Mouse (Mus musculus): ENCODE results near the gene Gkap1. TPM values are rescaled to one million over a fixed set of nuclear protein-coding genes. Genes with fewer than 3 reads are reported as not detected.

The Gkap1 gene
- total RNA-seq, 1 experiment from 2014 or later = 3.3 TPM

DNA sequence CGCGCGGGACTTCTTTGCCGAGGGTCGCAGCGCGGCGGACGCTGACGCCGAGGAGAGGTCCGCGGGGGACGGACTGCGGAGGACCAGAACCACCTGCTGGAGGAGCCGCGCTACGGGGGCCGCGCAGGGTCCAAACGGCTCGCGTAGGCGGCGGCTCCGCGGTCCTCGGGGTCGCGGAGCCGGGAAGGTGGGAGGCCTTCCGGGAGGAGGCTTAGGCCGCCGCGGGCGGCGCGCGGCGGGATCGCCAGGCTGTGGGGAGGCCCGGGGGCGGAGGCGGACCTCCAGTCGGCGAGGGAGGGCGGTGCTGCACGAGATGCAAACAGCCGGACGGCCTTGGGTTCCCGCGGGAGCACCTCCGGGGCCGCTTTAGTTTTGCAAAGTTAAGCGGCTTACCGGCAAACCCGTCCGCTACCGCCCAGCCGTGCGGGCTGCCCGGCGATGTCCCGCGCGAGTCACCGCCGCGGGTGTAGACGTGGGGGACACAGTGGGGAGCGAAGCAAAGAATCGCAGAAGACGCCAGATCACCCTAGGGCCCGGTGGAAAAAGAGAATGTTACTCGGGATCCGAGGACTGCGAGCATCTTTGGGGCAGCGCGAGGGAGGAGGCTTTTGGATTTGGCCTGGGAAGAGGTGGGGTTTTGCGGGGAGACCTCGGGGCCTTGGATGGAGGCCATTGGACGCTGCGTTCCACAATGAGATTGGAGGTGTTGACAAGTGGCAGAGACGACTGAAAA is 1.1 kb downstream of the Gkap1 start:
- ATAC-seq (replicated peaks; ENCODE audit: insufficient number of reproducible peaks, low FRiP score, low TSS enrichment, poor library complexity, severe bottlenecking) = no peak

DNA sequence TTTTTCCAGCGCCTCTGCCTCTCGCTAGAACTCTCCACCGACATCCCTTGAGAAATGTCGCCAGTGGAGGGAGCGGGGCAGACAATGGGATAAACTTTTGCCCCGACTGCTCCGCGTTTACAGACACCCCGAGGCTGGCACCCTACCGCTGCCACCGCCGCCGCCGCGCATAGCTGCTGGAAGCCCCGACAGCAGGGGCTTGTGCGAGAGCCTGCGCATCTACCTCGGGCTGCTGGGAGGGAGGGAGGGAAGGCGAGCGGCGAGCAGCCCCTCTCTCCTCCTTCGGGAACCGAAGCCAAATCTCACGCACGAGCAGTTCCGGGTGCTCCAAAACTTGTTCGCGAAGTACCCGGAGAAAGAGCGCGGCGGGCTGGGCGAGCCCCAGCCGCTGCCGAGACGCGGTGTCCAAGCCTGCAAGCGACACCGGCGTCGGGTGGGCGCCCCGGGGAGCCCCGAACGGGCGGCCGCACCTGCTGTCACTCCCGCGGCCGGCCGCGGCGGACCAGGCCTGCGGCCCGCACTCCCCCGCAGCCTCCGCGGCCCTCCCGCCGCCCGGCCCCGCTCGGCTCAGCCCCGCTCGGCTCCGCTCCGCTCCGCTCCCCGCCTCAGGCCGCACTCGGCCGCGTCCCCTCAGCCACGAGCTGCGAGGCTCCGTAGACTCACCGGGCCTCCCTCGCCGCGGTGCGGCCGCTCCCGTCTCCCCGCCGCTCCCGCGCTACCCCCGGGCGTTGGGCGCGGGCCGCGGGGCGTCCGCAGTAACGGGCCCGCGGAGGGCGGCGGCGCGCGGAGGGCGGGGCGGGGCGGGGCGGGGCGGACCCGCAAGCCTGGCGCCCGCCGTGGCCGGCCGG is 1.9 kb downstream of the Gkap1 start:
- no peak for ATAC-seq (replicated peaks; ENCODE audit: insufficient number of reproducible peaks, low FRiP score, low TSS enrichment, poor library complexity, severe bottlenecking)

DNA sequence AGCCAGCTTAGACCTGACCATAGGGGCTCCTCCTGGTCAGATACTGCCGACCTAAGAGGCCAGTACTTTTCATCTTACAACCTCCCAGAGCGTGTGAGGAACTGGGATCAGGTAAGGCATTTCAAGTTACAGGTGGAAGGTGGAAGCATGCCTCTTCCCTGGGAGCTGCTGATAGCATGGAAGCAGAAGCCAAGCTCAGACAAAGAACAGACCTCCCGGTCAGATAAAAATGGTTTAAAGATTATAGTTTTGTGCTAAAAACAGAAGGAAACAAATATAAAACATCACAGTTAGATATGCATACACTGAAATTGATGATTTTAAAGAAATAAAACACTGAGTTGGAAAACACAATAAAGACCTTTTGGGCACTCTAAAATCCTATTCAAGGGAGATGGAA is 8.6 kb downstream of the Gkap1 start:
- ATAC-seq (replicated peaks; ENCODE audit: insufficient number of reproducible peaks, low FRiP score, low TSS enrichment, poor library complexity, severe bottlenecking) = no peak

DNA sequence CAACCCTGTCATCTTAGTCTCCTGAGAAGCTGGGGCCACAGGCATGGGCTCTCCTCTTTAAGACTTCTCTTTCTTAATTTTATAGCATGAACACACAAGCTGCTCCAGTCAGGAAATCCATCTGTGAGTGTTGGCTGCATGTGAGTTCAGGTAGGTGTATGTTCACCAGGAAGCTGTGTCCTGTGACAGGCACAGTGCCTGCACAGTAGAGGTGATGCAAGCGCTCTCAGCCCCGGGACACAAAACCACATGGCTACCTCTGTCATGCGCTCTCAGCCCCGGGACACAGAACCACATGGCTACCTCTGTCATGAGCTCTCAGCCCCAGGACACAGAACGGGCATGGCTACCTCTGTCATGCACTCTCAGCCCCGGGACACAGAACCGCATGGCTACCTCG is 12.0 kb downstream of the Gkap1 start:
- ATAC-seq (replicated peaks; ENCODE audit: insufficient number of reproducible peaks, low FRiP score, low TSS enrichment, poor library complexity, severe bottlenecking) = 0 out of 2 replicates have a peak, but pooled peaks have one; percentile 22

DNA sequence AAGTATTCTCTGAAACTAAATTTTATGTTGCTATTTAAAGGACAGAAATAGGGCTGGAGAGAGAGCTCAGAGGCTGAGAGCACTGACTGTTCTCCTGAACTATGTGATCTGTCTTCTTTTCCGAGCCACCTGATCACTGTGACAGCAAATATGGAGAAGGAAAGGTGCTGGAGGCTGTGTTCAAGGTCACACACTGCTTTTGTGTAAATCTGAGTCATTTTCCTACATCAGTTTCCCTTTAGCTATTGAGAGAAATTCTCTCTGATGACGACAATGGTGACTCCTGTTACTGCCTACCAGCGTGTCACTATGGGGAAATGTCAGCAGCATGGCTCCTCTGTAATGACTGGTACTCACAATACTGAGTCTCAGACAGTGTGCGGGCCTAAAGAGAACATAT is 13.8 kb downstream of the Gkap1 start:
- ATAC-seq (replicated peaks; ENCODE audit: insufficient number of reproducible peaks, low FRiP score, low TSS enrichment, poor library complexity, severe bottlenecking) = no peak

DNA sequence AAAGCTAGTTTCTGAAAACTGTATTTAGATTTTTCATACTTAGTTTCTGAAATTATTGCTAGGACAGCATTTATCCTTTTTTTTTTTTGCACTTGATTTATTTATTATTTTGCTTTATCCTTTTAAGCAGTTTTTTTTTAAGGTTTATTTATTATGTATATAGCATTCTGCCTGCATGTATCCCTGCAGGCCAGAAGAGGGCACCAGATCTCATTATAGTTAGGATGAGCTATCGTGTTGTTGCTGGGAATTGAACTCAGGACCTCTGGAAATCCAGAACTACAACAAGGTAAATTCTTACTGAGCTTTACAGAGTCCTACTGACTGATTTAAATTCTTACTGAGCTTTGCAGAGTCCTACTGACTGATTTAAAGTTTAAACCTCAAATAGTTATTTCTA is 22.2 kb downstream of the Gkap1 start:
- no peak for ATAC-seq (replicated peaks; ENCODE audit: insufficient number of reproducible peaks, low FRiP score, low TSS enrichment, poor library complexity, severe bottlenecking)

DNA sequence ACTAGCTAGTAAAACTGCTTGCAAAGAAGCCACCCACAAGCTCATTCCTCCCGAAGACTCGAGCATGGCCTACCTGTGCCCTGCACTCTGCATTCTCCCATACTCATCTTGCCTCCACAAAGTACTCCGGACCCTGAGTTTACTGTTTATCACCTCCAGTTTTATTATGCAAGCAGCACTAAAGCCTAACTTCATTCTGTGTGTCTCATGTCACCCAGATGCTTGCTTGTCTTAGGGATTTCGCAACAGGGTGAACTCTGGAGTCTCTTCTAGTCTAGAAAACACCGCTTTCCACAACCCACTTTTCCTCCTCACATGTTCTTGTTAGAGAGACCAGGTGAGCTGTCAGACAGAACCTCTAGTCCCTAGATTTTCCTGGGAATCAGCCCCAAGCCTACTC is 26.5 kb downstream of the Gkap1 start:
- ATAC-seq (replicated peaks; ENCODE audit: insufficient number of reproducible peaks, low FRiP score, low TSS enrichment, poor library complexity, severe bottlenecking) = no peak

DNA sequence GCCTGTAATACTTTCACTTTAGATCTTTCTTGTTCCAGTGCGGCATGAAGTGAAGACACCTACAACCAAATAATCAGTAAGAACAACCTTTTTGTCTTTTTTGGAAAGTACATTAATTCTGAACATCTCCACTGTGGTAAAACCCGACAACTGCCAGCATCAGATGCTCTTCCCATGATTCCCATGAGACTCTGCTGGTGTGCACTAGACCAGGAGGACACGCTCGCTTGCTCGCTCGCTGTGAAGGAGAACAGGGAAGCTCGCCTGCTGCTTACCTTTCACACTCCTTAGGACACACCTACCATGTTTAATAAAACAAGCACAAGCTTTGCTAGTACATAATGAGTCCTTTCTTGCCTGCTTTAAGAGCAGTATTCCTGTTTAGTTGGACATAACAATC is 39.0 kb downstream of the Gkap1 start:
- ATAC-seq (replicated peaks; ENCODE audit: insufficient number of reproducible peaks, low FRiP score, low TSS enrichment, poor library complexity, severe bottlenecking) = no peak

DNA sequence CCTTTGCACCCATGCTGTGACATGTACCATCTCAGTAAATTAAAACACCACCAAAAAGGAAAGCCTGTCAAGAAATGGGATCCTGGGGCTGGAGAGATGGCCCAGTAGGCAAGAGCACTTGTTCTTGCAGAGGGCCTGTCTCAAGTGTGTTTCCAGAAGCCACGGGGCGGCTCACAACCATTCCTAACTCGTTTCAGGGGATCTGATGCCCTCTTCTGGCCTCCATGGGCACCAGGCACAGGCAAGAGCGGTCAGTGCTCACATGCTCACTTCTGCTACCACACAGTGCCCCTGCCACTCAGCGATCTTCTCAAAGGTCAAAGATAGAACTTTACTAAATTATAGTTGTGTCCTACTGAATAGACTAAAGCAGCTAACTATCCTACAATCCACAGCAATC is 42.9 kb downstream of the Gkap1 start:
- ATAC-seq (replicated peaks; ENCODE audit: insufficient number of reproducible peaks, low FRiP score, low TSS enrichment, poor library complexity, severe bottlenecking) = no peak

DNA sequence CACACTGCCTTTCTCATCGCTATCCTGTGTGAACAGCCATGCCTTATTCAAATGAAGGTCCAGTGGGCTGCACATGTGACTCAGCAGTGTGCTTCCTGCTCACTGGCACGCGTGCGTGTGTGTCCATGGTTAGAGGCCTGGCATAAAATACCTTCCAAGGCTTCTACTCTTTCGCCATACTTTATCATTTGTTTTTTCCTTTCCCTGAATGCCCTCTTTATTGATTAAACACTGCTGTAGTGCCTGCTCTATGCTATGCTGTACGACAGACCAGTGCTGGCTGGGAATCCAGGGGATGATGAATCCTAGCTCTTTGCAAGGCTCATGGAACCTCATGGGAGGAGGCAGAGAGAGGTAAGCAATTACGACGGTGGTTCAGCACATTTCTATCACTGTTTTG is 43.4 kb downstream of the Gkap1 start:
- no peak for ATAC-seq (replicated peaks; ENCODE audit: insufficient number of reproducible peaks, low FRiP score, low TSS enrichment, poor library complexity, severe bottlenecking)

DNA sequence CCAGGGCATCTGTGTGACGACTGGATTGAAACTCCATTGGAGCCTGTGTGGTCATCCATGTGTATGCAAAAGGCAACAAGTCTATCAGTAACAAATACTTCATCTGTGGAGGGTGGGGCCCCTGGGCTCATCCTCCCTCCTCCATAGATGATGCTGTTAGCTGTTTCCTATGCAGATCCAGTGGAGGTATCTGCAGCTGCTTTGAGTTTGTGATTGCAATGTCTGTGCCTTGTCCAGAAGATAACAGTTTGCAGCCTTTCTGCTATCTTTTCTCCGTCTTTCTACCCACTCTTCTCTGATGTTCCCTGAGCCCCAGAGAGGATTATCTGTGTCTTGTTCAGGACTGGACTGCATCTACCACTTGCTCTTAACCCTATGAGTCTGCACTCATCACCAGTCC is 46.9 kb downstream of the Gkap1 start:
- no peak for ATAC-seq (replicated peaks; ENCODE audit: insufficient number of reproducible peaks, low FRiP score, low TSS enrichment, poor library complexity, severe bottlenecking)

DNA sequence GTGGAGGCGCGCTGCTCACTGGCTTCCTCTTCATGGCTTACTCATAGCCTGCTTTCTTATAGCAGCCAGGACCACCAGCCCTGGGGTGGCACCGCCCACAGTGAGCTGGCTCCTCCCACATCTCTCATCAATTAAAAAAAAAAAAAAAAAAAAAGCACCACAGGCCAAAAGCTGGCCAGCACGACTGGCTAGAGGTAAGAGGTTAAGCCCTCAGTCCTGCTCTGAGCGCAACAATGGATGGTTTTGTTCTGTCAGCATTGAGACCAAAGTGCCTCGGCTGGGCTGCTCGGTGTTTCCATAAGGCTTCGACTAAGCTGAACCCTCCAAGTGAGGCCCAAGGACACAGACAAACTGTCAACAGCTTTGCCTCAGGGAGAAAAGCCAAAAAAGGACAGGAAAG is 49.8 kb downstream of the Gkap1 start:
- no peak for ATAC-seq (replicated peaks; ENCODE audit: insufficient number of reproducible peaks, low FRiP score, low TSS enrichment, poor library complexity, severe bottlenecking)

DNA sequence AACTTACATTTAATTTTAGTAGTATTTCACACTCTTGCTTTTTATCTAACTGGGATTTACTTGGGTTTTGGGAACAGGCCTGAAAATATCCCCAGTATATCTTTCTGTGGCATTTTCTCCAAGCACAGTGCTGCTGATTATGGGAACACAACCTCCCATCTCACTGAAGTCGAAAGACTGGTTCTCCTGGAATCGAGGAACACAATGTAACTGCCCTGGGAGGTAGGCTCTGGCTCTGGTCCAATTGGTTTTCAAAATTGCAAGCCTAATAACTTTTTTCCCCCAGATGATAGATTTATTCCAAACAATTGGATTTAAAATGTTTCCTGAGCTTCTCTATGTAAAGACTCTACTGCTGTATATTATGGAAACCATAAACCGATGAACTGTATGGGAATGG is 55.3 kb downstream of the Gkap1 start:
- no peak for ATAC-seq (replicated peaks; ENCODE audit: insufficient number of reproducible peaks, low FRiP score, low TSS enrichment, poor library complexity, severe bottlenecking)

DNA sequence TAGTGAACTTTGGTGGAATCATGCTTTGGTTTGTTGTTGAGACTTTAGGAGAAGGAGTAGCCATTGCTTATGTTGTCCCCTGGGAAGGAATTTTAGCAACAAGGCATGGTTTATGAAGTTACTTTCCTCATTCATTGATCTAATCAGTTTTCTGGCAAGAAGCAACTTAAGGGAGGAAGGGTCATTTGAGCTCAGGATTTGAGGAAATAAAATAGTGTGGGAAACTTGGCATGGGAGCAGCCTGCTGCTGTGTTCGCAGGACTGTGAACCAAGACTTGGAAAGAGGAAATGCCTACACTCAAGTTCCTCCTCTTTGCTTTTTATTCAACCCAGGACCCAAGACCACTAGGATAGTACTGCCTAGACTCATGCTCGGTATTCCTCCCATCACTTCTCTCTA is 58.0 kb downstream of the Gkap1 start:
- ATAC-seq (replicated peaks; ENCODE audit: insufficient number of reproducible peaks, low FRiP score, low TSS enrichment, poor library complexity, severe bottlenecking) = no peak

DNA sequence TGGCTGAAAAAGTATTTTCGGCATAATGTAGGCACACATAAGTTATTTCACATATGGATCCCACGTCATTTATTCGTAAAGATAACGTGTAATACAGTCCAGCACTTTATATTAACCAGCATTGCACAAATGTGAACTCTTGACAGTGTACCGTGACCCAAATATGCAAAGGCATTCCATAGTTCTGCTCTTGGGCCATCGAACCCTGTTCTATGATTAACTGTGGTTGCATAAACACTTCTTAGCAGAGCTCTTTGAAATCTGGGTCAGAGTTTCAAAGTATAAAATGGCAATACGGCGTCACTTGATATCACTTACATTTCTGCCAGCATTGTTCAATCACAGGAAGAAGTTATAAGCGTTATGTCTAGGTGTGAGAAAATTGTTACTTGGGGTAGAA is 59.1 kb downstream of the Gkap1 start:
- ATAC-seq (replicated peaks; ENCODE audit: insufficient number of reproducible peaks, low FRiP score, low TSS enrichment, poor library complexity, severe bottlenecking) = no peak

DNA sequence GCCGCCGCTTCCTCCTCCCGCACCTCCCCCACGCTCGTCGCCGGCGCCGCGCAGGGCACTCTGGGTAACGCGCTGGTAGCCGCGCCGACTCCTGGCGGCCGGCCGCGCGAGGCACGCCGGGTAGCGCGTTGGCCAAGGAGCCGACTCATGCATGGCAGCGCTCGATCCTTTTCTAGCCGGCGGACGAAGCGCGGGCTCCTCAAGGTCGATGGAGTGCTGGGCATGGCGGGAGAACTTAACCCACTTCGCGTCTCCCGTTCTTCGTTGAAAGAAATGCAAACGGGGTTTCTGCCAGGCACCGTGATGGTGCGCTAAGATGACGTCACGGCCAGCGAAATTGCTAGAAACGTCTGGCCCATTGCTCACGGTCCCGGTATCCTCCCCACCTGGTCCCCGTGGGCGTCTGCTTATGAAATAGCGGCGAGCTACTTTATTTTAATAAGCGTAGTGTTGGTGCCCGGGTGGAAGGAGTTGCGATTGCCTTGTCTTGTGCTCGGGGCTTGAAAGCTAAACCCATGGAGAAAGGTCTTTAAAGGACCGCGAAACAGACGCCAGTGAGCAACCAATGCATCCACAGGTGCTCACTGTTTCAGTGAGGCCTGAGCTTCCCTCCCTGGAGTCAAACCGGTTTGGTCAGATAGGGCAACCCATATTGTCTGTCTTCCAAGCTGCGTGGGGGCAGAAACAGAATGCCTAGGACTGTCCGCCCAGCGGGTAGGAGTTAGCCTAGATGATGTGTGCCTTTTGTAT is 59.7 kb downstream of the Gkap1 start, which contains the start of gene Ubqln1:
Gene Ubqln1, minus strand, starts transcription at position 62 of the 750 bp plus-strand sequence.
- peak; percentile 90 for ATAC-seq (replicated peaks; ENCODE audit: insufficient number of reproducible peaks, low FRiP score, low TSS enrichment, poor library complexity, severe bottlenecking)

DNA sequence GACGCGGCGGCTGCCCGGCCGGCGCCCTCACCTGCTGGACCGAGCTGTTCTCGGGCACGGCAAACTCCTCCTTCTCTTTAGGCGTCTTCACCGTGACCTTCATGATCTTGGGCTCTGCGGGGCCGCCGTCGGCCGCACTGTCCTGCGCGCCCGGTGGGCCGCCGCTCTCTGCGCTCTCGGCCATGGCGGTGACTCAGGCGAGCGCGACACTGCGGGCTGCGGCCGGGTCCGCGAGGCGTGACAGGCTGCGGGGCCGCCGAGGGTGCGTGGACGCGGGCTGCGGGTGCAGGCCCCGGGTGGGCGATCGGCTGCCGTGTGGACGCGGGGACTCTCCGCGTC is 60.3 kb downstream of the Gkap1 start:
- ATAC-seq (replicated peaks; ENCODE audit: insufficient number of reproducible peaks, low FRiP score, low TSS enrichment, poor library complexity, severe bottlenecking) = no peak; the same call in 1 of the 2 replicates

DNA sequence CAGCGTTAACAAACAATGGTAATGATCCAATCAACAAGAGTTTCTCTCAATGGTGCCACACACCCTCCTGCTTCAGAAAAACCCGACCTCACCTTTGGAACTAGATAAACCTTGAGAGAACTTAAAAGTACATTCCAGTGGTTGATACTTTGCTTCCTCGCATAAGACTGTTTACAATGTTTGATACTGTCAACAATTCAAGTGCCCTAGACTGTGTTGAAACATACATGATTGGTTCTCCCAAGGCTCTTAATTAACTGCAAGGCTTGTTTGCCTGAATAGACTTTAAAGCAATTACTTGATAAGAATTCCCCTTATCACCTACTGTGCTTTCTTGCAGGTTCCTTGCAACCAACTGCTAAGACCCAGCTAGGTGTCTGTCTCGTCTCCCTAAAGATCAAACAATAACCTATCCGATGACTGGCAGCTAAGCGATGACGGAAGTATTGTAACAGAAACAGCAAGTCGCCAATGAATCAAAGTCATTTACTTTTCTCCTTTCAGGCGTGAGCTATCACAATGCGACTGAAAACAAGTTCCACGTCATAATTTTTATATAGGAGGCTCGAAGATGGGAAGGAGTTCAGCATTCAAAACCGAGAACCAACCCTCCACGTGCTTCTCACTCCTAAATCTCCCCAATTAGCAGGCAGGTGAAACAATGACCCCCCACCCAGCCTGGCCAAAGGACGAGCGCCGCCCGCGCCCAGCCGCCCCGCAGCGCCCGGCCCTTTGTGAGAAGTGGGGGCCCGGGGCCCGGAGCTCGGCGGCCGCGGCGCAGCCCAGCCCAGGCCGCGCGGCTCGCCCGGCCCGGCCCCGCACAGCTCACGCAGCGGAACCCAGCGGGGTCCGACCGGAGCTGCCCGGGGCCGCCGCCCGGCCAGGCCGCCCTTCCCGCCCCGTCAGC is 60.9 kb downstream of the Gkap1 start:
- no peak for ATAC-seq (replicated peaks; ENCODE audit: insufficient number of reproducible peaks, low FRiP score, low TSS enrichment, poor library complexity, severe bottlenecking)

DNA sequence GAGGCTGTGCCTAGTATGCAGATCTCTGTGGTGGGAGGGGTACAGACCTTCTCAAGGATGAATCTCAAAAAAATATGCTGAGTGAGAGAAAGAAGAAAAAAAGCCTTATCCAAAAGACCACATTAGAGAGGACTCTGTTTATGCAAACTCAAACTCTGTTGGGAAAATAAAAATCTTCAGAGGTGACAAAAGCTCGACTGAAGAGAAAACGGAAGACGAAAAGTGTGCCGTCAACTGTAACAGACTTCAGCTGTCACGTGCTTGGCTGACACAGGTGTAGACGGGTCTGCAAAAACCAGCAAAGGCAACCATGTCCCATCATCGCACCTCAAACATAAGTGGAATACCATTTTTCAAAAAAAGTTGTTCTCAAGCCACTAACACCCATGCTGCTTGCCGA is 61.7 kb downstream of the Gkap1 start:
- ATAC-seq (replicated peaks; ENCODE audit: insufficient number of reproducible peaks, low FRiP score, low TSS enrichment, poor library complexity, severe bottlenecking) = no peak
